Mouse (Mus musculus): Measurements from ENCODE around the gene Xntrpc.
A peak's percentile ranks its signal among the peaks of the same experiment; 100 is the strongest.
"Not testable (repeated sequence)": the region's sequence is repeated elsewhere in the genome, so short reads cannot be mapped to it uniquely, and the experiment has no call there.

The Xntrpc gene

GRCm38 (mm10) chr7:102065046-102065891 is at the start of gene Xntrpc, which contains the start of the genes Rnf121 and Xndc1:
Gene Xntrpc, plus strand, starts transcription at chr7:102065713.
Gene Rnf121, minus strand, starts transcription at chr7:102065469.
Gene Xndc1, plus strand, starts transcription at chr7:102065511.
- peak; percentile 90 for DNase-seq

GRCm38 (mm10) chr7:102016936-102017335 is 48.6 kb upstream of the Xntrpc start:
- DNase-seq = no peak

GRCm38 (mm10) chr7:102017452-102017851 is 48.1 kb upstream of the Xntrpc start:
- no peak for DNase-seq

- no peak for DNase-seq
These were observed 47.5 kb upstream of the Xntrpc start for GRCm38 (mm10) chr7:102018034-102018433.

GRCm38 (mm10) chr7:102018590-102018989 is 46.9 kb upstream of the Xntrpc start, which contains the start of gene Il18bp:
Gene Il18bp, minus strand, starts transcription at chr7:102018690.
- no peak for DNase-seq

GRCm38 (mm10) chr7:102019362-102019761 is 46.2 kb upstream of the Xntrpc start:
- DNase-seq = no peak

- DNase-seq = not testable (repeated sequence)
These were observed 44.6 kb upstream of the Xntrpc start for GRCm38 (mm10) chr7:102020934-102021333.

- no peak for DNase-seq
These were observed 41.7 kb upstream of the Xntrpc start for GRCm38 (mm10) chr7:102023821-102024220.

GRCm38 (mm10) chr7:102025187-102026119 is 40.1 kb upstream of the Xntrpc start:
- no peak for DNase-seq

- no peak for DNase-seq
These were observed 30.6 kb upstream of the Xntrpc start for GRCm38 (mm10) chr7:102034904-102035303.

- no peak for DNase-seq
These were observed 30.0 kb upstream of the Xntrpc start for GRCm38 (mm10) chr7:102035534-102035933.

- DNase-seq = no peak
These were observed 28.2 kb upstream of the Xntrpc start for GRCm38 (mm10) chr7:102037318-102037717.

GRCm38 (mm10) chr7:102042314-102042713 is 23.2 kb upstream of the Xntrpc start:
- DNase-seq = no peak

GRCm38 (mm10) chr7:102048524-102048923 is 17.0 kb upstream of the Xntrpc start:
- DNase-seq = not testable (repeated sequence)

- no peak for DNase-seq
These were observed 4.2 kb upstream of the Xntrpc start for GRCm38 (mm10) chr7:102061353-102061752.

GRCm38 (mm10) chr7:102062203-102062602 is 3.3 kb upstream of the Xntrpc start:
- DNase-seq = no peak

- DNase-seq = no peak
These were observed 1.6 kb upstream of the Xntrpc start for GRCm38 (mm10) chr7:102063891-102064290.

GRCm38 (mm10) chr7:102064655-102065045 is 863 bp upstream of the Xntrpc start:
- DNase-seq = peak; percentile 14

- no peak for DNase-seq
These were observed 850 bp downstream of the Xntrpc start for GRCm38 (mm10) chr7:102066363-102066762.

- DNase-seq = no peak
These were observed 11.3 kb downstream of the Xntrpc start for GRCm38 (mm10) chr7:102076714-102077296.

GRCm38 (mm10) chr7:102078517-102078916 is 13.0 kb downstream of the Xntrpc start:
- DNase-seq = peak; percentile 25

GRCm38 (mm10) chr7:102080311-102080710 is 14.8 kb downstream of the Xntrpc start:
- no peak for DNase-seq

- no peak for DNase-seq
These were observed 16.3 kb downstream of the Xntrpc start for GRCm38 (mm10) chr7:102081784-102082183.
